Comparison of ENCODE assay signal across 30 mouse cellular contexts in genomic region chr16:91662336-91662735, GRCm38 (mm10). TPM values are rescaled to one million over a fixed set of nuclear protein-coding genes. Genes with fewer than 3 reads are reported as not detected.
A peak's percentile ranks its signal among the peaks of the same experiment; 100 is the strongest.
DNase-seq lines count a peak whose midpoint lies in the region; TF ChIP-seq lines count a peak whose summit lies in the region.
"Had no signal": no experiment of that assay in that cellular context is flagged by ENCODE, and none has a peak within 500 bp of the region (broad histone marks: within the 10 kb centered on the region; RNA-seq: fewer than 3 reads in every experiment).

No protein-coding gene starts in this region.

- H3K27ac ChIP-seq in MEL (ENCODE audit: control insufficient read depth, low read depth, low read length): no peak overlapping the region
- H3K27ac ChIP-seq: embryonic facial prominence, embryonic 10.5 days; embryonic facial prominence, embryonic 13.5 days; forebrain, embryonic 12.5 days; forebrain, embryonic 15.5 days; gastrocnemius, adult 2 months; heart, embryonic 10.5 days; heart, embryonic 13.5 days; hindbrain, embryonic 14.5 days; hindbrain, postnatal 0 days had no signal

- DNase-seq in heart, adult 11 months: peak; percentile 75
- DNase-seq in heart, adult 8-10 months (ENCODE audit: low spot score): no peak
- peak; percentile 48 for DNase-seq in right cerebral cortex, adult 18-20 months
- DNase-seq in right cerebral cortex, postnatal 4 days: no peak
- no peak for DNase-seq in MEL (ENCODE audit: low read depth, low spot score)
- peak; percentile 36 for DNase-seq in telencephalon, adult 2 months (ENCODE audit: low read depth, low spot score)
- no peak for DNase-seq in layer of hippocampus, postnatal 10 days (ENCODE audit: low spot score in 2 of 2)
- DNase-seq: adrenal gland, adult 2 months; adrenal gland, postnatal 14 days; cerebellum, adult 11-12 months; cerebellum, adult 8-10 months; cerebellum, postnatal 10 days; cerebellum, postnatal 36 days; embryo, embryonic 11 days; gastrocnemius, adult 2 months; gastrocnemius, postnatal 14 days; heart, adult 18-20 months; heart, postnatal 14 days; heart, postnatal 4 days; kidney, adult 11 months had no signal

- TF ChIP-seq CTCF in MEL (IDR thresholded peaks at IDR 0.05 in 2 of 3, conservative IDR thresholded peaks at IDR 0.05 in 1 of 3; ENCODE audit: control insufficient read depth in 1 of 3, insufficient read depth in 1 of 3, low read depth in 2 of 3, low read length in 3 of 3, poor library complexity in 1 of 3, severe bottlenecking in 1 of 3): no peak

- peaks cover 44% of the 10 kb centered on the region for H3K79me2 ChIP-seq in MEL (ENCODE audit: control insufficient read depth, insufficient read depth, low read length, poor library complexity)

- H3K4me3 ChIP-seq in MEL (ENCODE audit: control insufficient read depth in 1 of 2, insufficient read depth in 1 of 2, low read depth in 2 of 2, low read length in 2 of 2): no peak overlapping the region
- H3K4me3 ChIP-seq: embryonic facial prominence, embryonic 10.5 days; embryonic facial prominence, embryonic 13.5 days; erythroblast, embryonic 14.5 days; forebrain, embryonic 12.5 days; forebrain, embryonic 15.5 days; gastrocnemius, adult 2 months; heart, embryonic 10.5 days; heart, embryonic 13.5 days had no signal

- H3K4me1 ChIP-seq in MEL (ENCODE audit: control insufficient read depth in 1 of 2, insufficient read depth in 2 of 2, low read length in 2 of 2): no peaks in the 10 kb centered on the region
- H3K4me1 ChIP-seq: embryonic facial prominence, embryonic 10.5 days; heart, embryonic 10.5 days had no signal

- H3K36me3 ChIP-seq in MEL (ENCODE audit: control insufficient read depth in 1 of 2, insufficient read depth in 2 of 2, low read length in 2 of 2): peaks cover 6 to 67% of the 10 kb centered on the region in 2 experiments

- H3K9me3 ChIP-seq in MEL (replicated peaks; ENCODE audit: insufficient read depth, low read length): no peaks in the 10 kb centered on the region
- H3K9me3 ChIP-seq: embryonic facial prominence, embryonic 13.5 days; forebrain, embryonic 12.5 days; forebrain, embryonic 15.5 days; heart, embryonic 10.5 days had no signal

- TF ChIP-seq RAD21 in MEL (IDR thresholded peaks at IDR 0.05; ENCODE audit: low read depth, low read length): no peak

- no peak for TF ChIP-seq EP300 in MEL (IDR thresholded peaks at IDR 0.05; ENCODE audit: low read depth in 1 of 2, low read length in 2 of 2)

- no peak overlapping the region for H3K9ac ChIP-seq in MEL (ENCODE audit: control insufficient read depth, low read depth, low read length, poor library complexity, severe bottlenecking)
- H3K9ac ChIP-seq: embryonic facial prominence, embryonic 13.5 days; forebrain, embryonic 12.5 days; forebrain, embryonic 15.5 days; heart, embryonic 13.5 days; hindbrain, embryonic 14.5 days had no signal

- no peaks in the 10 kb centered on the region for H3K27me3 ChIP-seq in MEL (ENCODE audit: control insufficient read depth in 1 of 2, insufficient read depth in 2 of 2, low read length in 2 of 2)
- H3K27me3 ChIP-seq: embryonic facial prominence, embryonic 13.5 days; forebrain, embryonic 12.5 days; forebrain, embryonic 15.5 days; heart, embryonic 13.5 days; Patski had no signal

- TF ChIP-seq POLR2A in MEL (IDR thresholded peaks at IDR 0.05; ENCODE audit: control insufficient read depth in 1 of 2, insufficient read depth in 1 of 2, low read depth in 1 of 2, low read length in 2 of 2, poor library complexity in 1 of 2): 0 out of 4 replicates have a peak, but pooled peaks of 1 of the 2 experiments have one; percentile 10

TF ChIP-seq in MEL, 35 proteins besides CTCF, POLR2A, EP300 and RAD21:
- TF ChIP-seq ZC3H11A (IDR thresholded peaks at IDR 0.05; ENCODE audit: low read depth, low read length): no peak
- TF ChIP-seq POLR2AphosphoS2 (IDR thresholded peaks at IDR 0.05; ENCODE audit: low read length): peak; percentile 39; the same call in 1 of the 2 replicates
- no peak for TF ChIP-seq MYC (IDR thresholded peaks at IDR 0.05; ENCODE audit: low read depth, low read length)
- TF ChIP-seq ZMIZ1 (IDR thresholded peaks at IDR 0.05; ENCODE audit: low read depth, low read length): 0 out of 2 replicates have a peak, but pooled peaks have one; percentile 37
- TF ChIP-seq ZKSCAN1 (IDR thresholded peaks at IDR 0.05; ENCODE audit: low read depth, low read length): no peak

RNA-seq across cellular contexts. Expression of gene Son, which starts 15.0 kb away (rescaled TPM):
- total RNA-seq in heart, adult 8-10 months (2022): 100 to 1,000 TPM; 119 to 148 (median 131) TPM
- total RNA-seq in MEL (2012; rRNA removed): 93.6 and 102 TPM in 2 replicates
- polyA plus RNA-seq in MEL (2012; ENCODE audit: insufficient read depth in 1 of 2, insufficient read length in 2 of 2, low read depth in 1 of 2, low replicate concordance in 2 of 2, missing spikeins in 1 of 2): 100 to 1,000 TPM; 157 to 182 TPM
- 100 to 1,000 TPM; 251 to 289 TPM for total RNA-seq in layer of hippocampus, postnatal 10 days (2021)

RNA-seq across cellular contexts. Expression of gene Gart, which starts 15.6 kb away (rescaled TPM):
- 10 to 100 TPM; 72.7 to 86.8 (median 73.1) TPM for total RNA-seq in heart, adult 8-10 months (2022)
- 400 and 417 TPM in 2 replicates for total RNA-seq in MEL (2012; rRNA removed)
- 100 to 1,000 TPM in 1 of 2 experiments, 10 to 100 TPM in 1; 94.0 to 509 TPM for polyA plus RNA-seq in MEL (2012; ENCODE audit: insufficient read depth in 1 of 2, insufficient read length in 2 of 2, low read depth in 1 of 2, low replicate concordance in 2 of 2, missing spikeins in 1 of 2)
- 10 to 100 TPM; 51.1 to 54.2 TPM for total RNA-seq in layer of hippocampus, postnatal 10 days (2021)

RNA-seq across cellular contexts. Expression of gene Donson, which starts 26.2 kb away (rescaled TPM):
- 1 to 10 TPM; 2.9 to 6.0 (median 3.5) TPM for total RNA-seq in heart, adult 8-10 months (2022)
- total RNA-seq in MEL (2012; rRNA removed): 25.4 and 25.7 TPM in 2 replicates
- 10 to 100 TPM in 1 of 2 experiments, not detected in 1; 33.9 TPM for polyA plus RNA-seq in MEL (2012; ENCODE audit: insufficient read depth in 1 of 2, insufficient read length in 2 of 2, low read depth in 1 of 2, low replicate concordance in 2 of 2, missing spikeins in 1 of 2)
- 10 to 100 TPM; 19.9 to 23.8 TPM for total RNA-seq in layer of hippocampus, postnatal 10 days (2021)

RNA-seq across cellular contexts. Expression of gene Dnajc28, which starts 43.5 kb away (rescaled TPM):
- total RNA-seq in heart, adult 8-10 months (2022): 10 to 100 TPM; 34.1 to 41.5 (median 39.8) TPM
- total RNA-seq in MEL (2012; rRNA removed): 0.85 and 1.2 TPM in 2 replicates
- polyA plus RNA-seq in MEL (2012; ENCODE audit: insufficient read depth in 1 of 2, insufficient read length in 2 of 2, low read depth in 1 of 2, low replicate concordance in 2 of 2, missing spikeins in 1 of 2): 1 to 10 TPM in 1 of 2 experiments, not detected in 1; 1.9 TPM
- 1 to 10 TPM; 5.0 to 5.1 TPM for total RNA-seq in layer of hippocampus, postnatal 10 days (2021)

Comparison
In these comparisons a context has a peak if more than half of its experiments do, and no peak if none do; other contexts are left out.
1. DNase-seq: peak in heart, adult 11 months (single experiment), right cerebral cortex, adult 18-20 months (single experiment) and telencephalon, adult 2 months (single experiment); none in heart, adult 8-10 months (single experiment), right cerebral cortex, postnatal 4 days (single experiment), MEL (single experiment) and layer of hippocampus, postnatal 10 days (0 of 2).